ENCODE assay signal across 16 mouse cellular contexts in genomic region chr4:53231867-53232266, GRCm38 (mm10).
"Had no signal": no experiment of that assay in that cellular context is flagged by ENCODE, and none has a peak within 500 bp of the region (broad histone marks: within the 10 kb centered on the region; RNA-seq: fewer than 3 reads in every experiment).

No protein-coding gene starts in this region.

- H3K27ac ChIP-seq: kidney, postnatal 0 days; limb, embryonic 15.5 days; liver, embryonic 13.5 days; lung, embryonic 15.5 days; midbrain, embryonic 12.5 days; neural tube, embryonic 13.5 days; stomach, embryonic 15.5 days had no signal

- ATAC-seq: liver, postnatal 0 days; midbrain, embryonic 16.5 days had no signal

- H3K36me3 ChIP-seq: limb, embryonic 15.5 days; liver, embryonic 13.5 days; lung, embryonic 15.5 days; midbrain, embryonic 12.5 days; neural tube, embryonic 13.5 days; stomach, embryonic 15.5 days had no signal

- H3K9ac ChIP-seq: limb, embryonic 15.5 days; liver, embryonic 13.5 days; liver, postnatal 0 days; lung, embryonic 15.5 days; midbrain, embryonic 12.5 days; neural tube, embryonic 13.5 days; stomach, embryonic 15.5 days had no signal

- H3K4me1 ChIP-seq: liver, embryonic 13.5 days; lung, embryonic 15.5 days; stomach, embryonic 15.5 days had no signal

- DNase-seq: kidney, postnatal 36 days; layer of hippocampus, adult 9-11 months; layer of hippocampus, postnatal 36 days; liver, embryonic 13.5 days; liver, postnatal 0 days; lung, postnatal 14 days; right cerebral cortex, postnatal 4 days; thymus, adult 2 months; thymus, postnatal 25 days had no signal

- H3K4me3 ChIP-seq: limb, embryonic 15.5 days; liver, embryonic 13.5 days; lung, embryonic 15.5 days; midbrain, embryonic 12.5 days; neural tube, embryonic 13.5 days; stomach, embryonic 15.5 days had no signal

- H3K27me3 ChIP-seq: limb, embryonic 15.5 days; liver, embryonic 13.5 days; lung, embryonic 15.5 days; midbrain, embryonic 12.5 days; neural tube, embryonic 13.5 days; stomach, embryonic 15.5 days had no signal

- H3K4me2 ChIP-seq: limb, embryonic 15.5 days; liver, embryonic 13.5 days; lung, embryonic 15.5 days; midbrain, embryonic 12.5 days; neural tube, embryonic 13.5 days; stomach, embryonic 15.5 days had no signal

- H3K9me3 ChIP-seq: limb, embryonic 15.5 days; liver, embryonic 13.5 days; lung, embryonic 15.5 days; midbrain, embryonic 12.5 days; neural tube, embryonic 13.5 days; stomach, embryonic 15.5 days had no signal
